Mouse (Mus musculus): ENCODE results near the gene Hoxc8.

Hoxc8 gene

DNA sequence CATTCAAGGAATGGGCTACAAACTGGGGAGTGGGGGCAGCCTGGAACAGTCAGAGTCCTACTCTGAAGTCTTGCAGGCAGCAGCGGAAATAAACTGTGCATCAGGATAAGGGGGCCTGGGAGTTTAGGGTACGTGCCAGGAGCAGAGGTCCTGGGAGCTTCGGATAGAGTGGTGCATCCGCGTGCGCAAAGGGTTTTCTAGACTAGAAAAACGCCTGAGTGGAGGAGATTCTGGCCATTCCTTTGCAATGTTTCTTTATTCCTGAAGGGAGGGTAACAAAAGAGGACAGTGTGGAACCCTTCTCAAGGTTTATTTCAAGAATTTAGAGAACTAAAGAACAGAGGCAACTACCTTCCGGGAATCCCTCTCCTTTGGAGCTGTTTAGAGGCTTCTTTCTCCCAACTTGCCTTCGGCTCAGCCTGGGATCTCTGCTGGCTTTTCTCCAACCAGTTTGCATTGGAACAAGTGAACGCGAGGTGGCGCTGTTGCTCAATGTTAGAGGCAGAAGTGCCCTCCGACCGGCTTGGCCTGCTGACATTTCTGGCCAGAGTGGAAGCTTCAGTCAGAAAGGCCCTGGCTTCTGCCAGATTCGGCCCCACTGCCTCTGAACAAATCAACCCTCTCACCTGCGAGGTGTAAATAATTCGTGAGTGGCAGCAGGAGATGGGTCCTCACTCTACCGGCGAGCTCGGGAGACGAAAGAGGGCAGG is 3.1 kb upstream of the Hoxc8 start:
- CTCF ChIA-PET, result interaction anchor here (0.5 to 7.3 kb wide), 74 partner anchors 9 to 346 kb away, joined by 3 to 121 read pairs (median 4); partner anchors contain the start of genes Hoxc5 (in 3 of the 4), Hoxc10 (in 2 of the 4), Copz1 (in 1 of the 4) and Hoxc6 (in 1 of the 4)

DNA sequence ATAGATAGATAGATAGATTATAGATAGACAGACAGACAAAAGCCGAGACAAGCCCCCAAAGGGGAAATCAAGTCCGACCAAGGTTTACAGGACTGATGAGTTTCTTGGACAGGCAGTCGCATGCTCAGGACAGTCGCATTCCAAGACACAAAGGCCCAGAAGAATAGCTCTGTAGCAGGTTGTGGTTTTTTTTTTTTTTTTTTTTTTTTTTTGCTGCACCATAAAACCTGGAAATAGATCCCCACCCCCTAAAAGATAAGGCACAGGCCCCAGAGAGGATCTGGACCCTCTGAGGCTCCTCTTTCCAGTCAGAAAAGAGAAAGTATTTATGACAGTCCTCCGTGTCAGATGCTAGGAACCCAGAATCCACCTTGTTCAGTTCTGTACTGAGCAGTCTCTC is 2.3 kb upstream of the Hoxc8 start:
- POLR2A ChIA-PET, result interaction anchor here (0.6 to 2.0 kb wide), 11 partner anchors 9 to 365 kb away, joined by 3 to 6 read pairs (median 4); no protein-coding TSS in a partner anchor
- CTCF ChIA-PET, result interaction anchor here (0.6 to 7.3 kb wide), 62 partner anchors 8 to 332 kb away, joined by 3 to 121 read pairs (median 4); partner anchors contain the start of genes Hoxc5 (in 3 of the 4), Hoxc10 (in 2 of the 4) and Copz1 (in 1 of the 4)

More for the DNA sequence above, 3.1 kb upstream of the Hoxc8 start:
- POLR2A ChIA-PET, result interaction anchor here (0.7 to 2.0 kb wide), 18 partner anchors 9 to 364 kb away, joined by 3 to 6 read pairs (median 4); partner anchors contain the start of gene Hoxc10 (in 1 of the 4)

DNA sequence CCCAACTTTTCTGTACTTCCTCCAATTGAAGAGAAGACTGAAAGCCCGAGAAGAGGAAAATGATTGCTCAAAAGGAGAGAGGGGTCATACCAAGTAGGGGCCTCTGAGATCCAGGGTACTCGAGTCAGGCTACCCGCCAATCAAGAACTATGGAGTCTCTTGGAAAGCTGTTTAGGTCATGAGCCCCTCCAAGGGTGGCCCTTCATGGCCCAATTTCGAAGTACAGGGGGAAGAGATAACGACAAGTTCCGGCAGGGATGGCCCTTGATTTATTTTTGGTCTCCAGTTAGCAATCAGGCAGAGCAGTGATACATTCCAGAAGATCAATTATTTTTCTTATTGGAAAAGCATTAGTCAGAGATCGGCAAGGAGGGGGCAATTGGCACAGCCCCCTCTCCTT is 1.4 kb downstream of the Hoxc8 start:
- ChIA-PET POLR2A (interaction anchor here in 1 of 4 experiments (0.6 kb wide), 2 partner anchors 64 to 250 kb away, joined by 3 read pairs; no protein-coding TSS in a partner anchor), CTCF (interaction anchor here in 2 of 4 experiments (0.6 to 1.4 kb wide), 3 partner anchors 186 to 328 kb away, joined by 3 read pairs; no protein-coding TSS in a partner anchor)

DNA sequence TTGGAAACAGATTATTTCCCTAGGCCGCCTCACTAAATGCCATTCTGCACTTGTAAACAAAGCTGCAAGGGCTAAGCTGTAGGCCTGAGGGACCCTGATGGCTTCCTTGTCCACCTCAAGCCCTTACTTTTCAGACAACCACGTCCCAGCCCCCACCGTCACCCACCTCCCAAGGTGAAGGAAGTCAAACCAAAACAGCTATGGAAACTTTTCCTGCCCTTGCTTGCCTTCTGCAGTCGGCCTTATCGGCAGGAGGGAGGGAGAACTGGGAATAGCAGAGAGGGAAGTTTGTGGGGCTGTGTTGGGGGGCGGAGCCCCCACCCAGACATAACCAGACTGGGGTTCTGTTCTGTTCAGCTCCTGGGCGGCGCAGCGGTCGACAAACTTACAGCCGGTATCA is 1.8 kb downstream of the Hoxc8 start:
- CTCF ChIA-PET, result interaction anchor here in 2 of 4 experiments (0.5 to 1.4 kb wide), 7 partner anchors 9 to 327 kb away, joined by 3 to 4 read pairs (median 3); no protein-coding TSS in a partner anchor
- POLR2A ChIA-PET, result interaction anchor here in 1 of 4 experiments (0.6 to 0.7 kb wide), 3 partner anchors 13 to 250 kb away, joined by 3 read pairs; no protein-coding TSS in a partner anchor

DNA sequence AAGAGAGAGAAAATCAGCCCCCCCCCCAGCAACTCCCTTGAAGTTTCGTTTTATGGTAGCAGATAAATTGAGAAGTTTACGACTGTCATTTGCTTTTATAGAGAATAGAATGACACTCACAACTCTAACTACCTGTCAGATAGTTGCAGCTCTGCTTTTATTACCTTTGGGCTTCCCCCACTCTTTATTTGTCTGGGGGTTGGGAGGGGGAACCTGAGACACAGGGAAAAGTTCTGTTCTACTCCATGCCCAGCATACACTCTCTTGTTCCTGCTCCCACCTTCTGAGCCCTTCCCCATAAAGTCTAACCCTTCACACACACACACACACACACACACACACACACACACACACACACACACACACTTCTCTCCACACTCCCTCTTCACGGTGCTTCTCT is 2.5 kb downstream of the Hoxc8 start:
- CTCF ChIA-PET, result interaction anchor here in 3 of 4 experiments (0.6 to 1.0 kb wide), 4 partner anchors 9 to 180 kb away, joined by 3 to 8 read pairs (median 4); no protein-coding TSS in a partner anchor

DNA sequence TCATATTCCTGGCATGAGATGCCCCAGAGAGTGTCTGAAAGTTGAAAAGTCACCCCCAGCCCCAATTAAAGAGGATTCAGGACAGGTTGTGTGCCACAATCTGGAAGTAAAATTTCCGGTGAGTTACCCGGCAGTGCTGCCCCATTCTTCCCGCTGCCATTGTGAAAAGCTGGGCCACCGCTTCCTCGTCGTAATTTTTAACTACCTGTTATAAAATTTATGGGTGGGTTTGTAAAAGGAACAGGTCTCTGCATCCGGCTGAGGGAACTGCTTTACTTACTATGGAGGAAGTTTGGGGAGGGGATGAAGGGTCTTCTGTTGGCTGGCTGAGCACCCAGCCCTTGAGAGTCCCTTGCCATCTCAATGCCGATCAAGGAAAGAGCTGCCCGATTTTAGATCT is 6.1 kb downstream of the Hoxc8 start:
- POLR2A ChIA-PET, result interaction anchor here in 3 of 4 experiments (0.7 to 1.8 kb wide), 12 partner anchors 9 to 265 kb away, joined by 3 to 8 read pairs (median 4); partner anchors contain the start of gene Hoxc10 (in 1 of the 3)
- CTCF ChIA-PET, result interaction anchor here (0.6 to 3.5 kb wide), 11 partner anchors 9 to 187 kb away, joined by 3 to 25 read pairs (median 5); no protein-coding TSS in a partner anchor

More for the DNA sequence above, 2.5 kb downstream of the Hoxc8 start:
- POLR2A ChIA-PET, result interaction anchor here in 1 of 4 experiments (0.7 kb wide), 1 partner anchor 13 kb away, joined by 3 read pairs; no protein-coding TSS in a partner anchor

DNA sequence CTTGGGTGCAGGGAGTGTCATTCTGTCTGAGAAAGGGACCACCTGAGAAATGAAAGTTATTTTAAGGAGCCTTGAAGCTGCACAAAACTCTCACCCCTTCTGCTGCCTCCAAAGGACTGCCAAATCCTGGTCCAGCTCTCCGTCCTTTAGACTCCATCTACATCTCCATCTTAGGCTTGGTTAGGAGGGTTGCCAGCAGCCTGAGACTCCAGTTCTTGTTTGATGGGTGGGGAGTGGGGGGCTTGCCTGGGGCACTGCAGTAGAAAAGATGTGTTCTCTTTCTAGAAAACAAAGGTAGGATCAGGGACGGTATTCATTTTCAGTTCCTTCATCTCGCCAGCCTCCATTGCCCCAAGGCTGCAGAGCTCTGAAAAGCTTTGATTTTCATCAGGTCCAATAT is 7.0 kb downstream of the Hoxc8 start:
- CTCF ChIA-PET, result interaction anchor here (0.6 to 3.5 kb wide), 13 partner anchors 9 to 316 kb away, joined by 3 to 25 read pairs (median 4); no protein-coding TSS in a partner anchor
- POLR2A ChIA-PET, result interaction anchor here in 3 of 4 experiments (0.7 to 1.8 kb wide), 12 partner anchors 9 to 308 kb away, joined by 3 to 6 read pairs (median 4); partner anchors contain the start of gene Hoxc10 (in 1 of the 3)

DNA sequence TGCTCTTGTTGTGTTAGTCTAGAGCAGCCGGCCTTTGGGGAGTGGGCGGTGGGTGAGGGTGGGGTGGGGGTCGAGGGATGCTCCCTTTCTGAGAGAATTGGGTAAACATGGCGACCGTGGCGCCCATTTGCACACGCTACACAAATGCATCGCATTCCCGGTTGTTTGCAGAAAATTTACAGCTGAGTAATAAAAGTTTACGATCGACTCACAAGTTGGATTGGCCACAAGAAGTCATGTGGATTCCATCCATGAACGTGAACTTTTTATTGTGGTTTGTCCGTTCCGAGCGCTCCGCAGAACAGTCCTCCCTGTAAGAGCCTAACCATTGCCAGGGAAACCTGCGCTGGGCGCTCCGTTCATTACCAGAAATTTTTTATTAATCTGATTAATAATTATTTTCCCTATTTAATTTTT is 7.5 kb downstream of the Hoxc8 start, which contains the start of gene Hoxc6:
Gene Hoxc6 (plus strand): TSS at position 319 of the 417 bp plus-strand sequence.
- ChIA-PET POLR2A (interaction anchor here in 1 of 4 experiments (0.9 to 2.4 kb wide), 6 partner anchors 9 to 175 kb away, joined by 3 to 11 read pairs (median 4); no protein-coding TSS in a partner anchor), CTCF (interaction anchor here (0.6 to 3.5 kb wide), 12 partner anchors 10 to 316 kb away, joined by 3 to 24 read pairs (median 4); partner anchors contain the start of genes Hoxc10 (in 1 of the 4) and Hoxc5 (in 1 of the 4))

DNA sequence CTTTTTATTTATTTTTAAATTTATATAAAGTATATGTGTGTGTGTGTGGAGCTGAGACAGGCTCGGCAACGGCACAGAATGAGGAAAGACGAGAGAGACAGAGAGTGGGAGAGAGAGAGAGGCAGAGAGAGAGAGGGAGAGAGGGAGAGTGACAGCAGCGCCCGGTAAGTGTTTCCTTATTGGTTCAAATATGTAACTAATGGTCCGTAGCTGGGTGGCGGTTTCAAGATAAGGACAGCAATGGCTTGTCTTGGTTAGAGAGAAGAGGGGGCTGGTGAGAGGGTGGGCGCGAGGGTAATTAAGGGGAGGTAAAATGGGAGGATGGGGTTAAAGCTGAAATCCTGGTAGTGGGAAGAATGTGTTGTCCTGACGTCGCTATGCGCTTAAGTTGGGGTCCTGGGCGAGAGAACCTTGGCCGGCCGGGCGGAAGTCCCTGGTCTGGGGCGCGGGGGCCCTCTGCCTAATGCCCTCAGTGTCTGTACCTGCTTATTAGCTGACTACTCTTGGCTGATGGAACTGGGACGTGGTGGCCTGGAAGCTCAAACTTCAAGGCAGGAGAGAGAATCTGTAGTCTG is 8.3 kb downstream of the Hoxc8 start:
- POLR2A ChIA-PET, result interaction anchor here (0.6 to 2.4 kb wide), 32 partner anchors 11 to 328 kb away, joined by 3 to 11 read pairs (median 4); partner anchors contain the start of genes Hoxc11 (in 2 of the 4), Hoxc5 (in 2 of the 4), Calcoco1 (in 1 of the 4) and Hoxc4 (in 1 of the 4)
- CTCF ChIA-PET, result interaction anchor here (0.6 to 3.5 kb wide), 31 partner anchors 8 to 328 kb away, joined by 3 to 24 read pairs (median 4); partner anchors contain the start of genes Hoxc10 (in 2 of the 4), Hoxc5 (in 1 of the 4) and Hoxc8 (in 1 of the 4)

DNA sequence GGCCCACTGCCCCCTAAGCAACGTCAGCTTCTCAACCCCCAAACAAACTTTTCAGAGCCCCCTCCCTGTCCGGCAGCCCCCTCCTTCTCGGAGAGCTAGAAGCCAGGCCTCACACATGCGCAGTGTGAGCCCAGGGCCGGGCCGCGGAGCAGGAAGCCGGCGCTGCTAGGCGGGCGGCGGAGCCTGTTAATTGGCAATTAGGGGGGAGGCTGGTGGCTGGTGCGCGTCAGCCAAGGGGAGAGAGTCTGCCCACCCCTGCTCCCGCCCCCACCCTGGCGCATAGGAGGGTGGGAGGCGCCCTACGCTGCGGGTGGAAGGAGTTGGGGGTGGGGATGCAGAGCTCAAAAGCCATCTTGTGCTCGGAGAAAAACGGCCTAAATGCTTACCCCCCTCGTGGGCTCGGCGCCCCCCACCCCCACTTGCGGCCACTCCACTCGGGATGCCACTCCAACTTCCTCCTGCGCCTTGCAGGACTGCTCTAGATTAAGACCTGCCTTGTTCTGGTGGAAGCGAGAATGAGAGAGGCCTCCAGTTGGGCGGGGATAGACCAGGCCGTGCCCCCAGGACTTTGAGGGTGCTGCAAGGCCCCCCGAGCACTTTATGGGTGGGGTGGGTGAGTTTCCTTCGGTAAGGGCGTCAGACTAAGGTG is 8.9 kb downstream of the Hoxc8 start:
- ChIA-PET POLR2A (interaction anchor here (0.5 to 2.4 kb wide), 36 partner anchors 10 to 328 kb away, joined by 3 to 11 read pairs (median 4); partner anchors contain the start of genes Hoxc11 (in 2 of the 4), Hoxc5 (in 2 of the 4), Calcoco1 (in 1 of the 4) and Hoxc4 (in 1 of the 4)), CTCF (interaction anchor here (0.6 to 3.5 kb wide), 33 partner anchors 9 to 328 kb away, joined by 3 to 24 read pairs (median 4); partner anchors contain the start of genes Hoxc10 (in 2 of the 4), Hoxc5 (in 1 of the 4) and Hoxc8 (in 1 of the 4))

DNA sequence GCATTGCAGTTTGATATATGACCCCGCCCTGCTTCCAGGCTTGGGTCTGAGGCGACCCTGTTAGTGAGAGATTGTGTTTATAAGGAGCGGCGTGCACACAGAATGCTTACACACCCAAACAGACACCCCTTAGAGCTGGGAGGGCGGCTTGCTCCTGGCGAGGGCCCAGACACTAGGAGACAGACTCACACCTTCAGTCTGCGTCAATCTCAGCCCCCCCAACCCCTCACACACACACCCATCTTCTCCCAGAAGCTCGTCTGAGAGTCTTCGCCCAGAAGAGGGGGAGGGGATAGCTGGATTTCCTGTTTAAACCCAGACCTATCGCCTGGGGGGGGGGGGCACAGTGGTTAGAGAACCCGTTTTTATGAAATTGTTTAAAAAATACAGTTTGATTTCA is 9.5 kb downstream of the Hoxc8 start:
- ChIA-PET POLR2A (interaction anchor here (0.5 to 2.4 kb wide), 28 partner anchors 9 to 1585 kb away, joined by 3 to 11 read pairs (median 4); partner anchors contain the start of genes Hoxc8 (in 2 of the 4), Hoxc4 (in 1 of the 4) and Hoxc5 (in 1 of the 4)), CTCF (interaction anchor here (0.6 to 3.5 kb wide), 24 partner anchors 9 to 821 kb away, joined by 3 to 24 read pairs (median 5); partner anchors contain the start of genes Hoxc10 (in 1 of the 4), Hoxc5 (in 1 of the 4) and Hoxc8 (in 1 of the 4))

DNA sequence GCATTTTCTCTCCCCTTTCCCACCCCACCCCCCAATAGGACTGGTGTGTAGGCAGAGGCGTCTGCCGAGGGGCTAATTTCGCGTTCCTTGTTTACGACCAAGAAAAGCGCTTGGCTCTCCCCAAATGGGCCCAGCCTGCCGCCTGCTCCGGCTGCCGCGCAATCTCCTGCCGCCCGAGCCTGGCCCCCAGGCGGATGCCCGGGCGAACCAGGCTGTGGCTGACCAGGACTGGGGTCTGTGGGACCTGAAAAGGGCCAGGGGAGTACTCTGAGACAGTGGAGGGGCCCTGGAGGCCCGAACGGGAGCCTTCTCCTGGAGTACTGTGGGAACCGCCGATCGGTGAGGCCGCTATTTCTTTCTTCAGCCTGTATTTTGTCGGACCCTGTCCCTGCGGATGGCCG is 10.1 kb downstream of the Hoxc8 start:
- POLR2A ChIA-PET, result interaction anchor here in 3 of 4 experiments (0.7 to 2.4 kb wide), 12 partner anchors 9 to 171 kb away, joined by 3 to 11 read pairs (median 4); partner anchors contain the start of gene Hoxc8 (in 2 of the 3)
- CTCF ChIA-PET, result interaction anchor here in 3 of 4 experiments (0.7 to 2.8 kb wide), 9 partner anchors 13 to 821 kb away, joined by 3 to 13 read pairs (median 6); no protein-coding TSS in a partner anchor

DNA sequence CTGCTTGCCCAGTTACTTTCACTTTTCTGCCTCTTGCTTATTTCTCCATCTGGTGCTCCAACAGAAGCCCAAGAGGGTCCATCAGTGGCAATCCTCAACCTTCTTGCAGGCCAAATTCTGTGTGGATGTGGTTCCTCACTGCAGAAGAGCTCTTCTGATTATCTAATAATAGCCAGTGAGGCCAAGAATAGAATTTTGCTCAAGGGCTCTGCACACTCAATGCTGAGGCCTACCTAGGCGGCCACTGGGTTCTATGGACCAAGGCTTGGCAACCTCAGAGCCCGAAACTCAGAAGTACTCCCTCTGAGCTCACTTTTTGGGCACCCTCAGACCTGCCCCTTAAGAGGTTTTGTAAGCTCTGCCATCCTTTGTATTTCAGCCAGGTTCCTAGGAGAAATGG is 11.0 kb downstream of the Hoxc8 start:
- ChIA-PET CTCF (interaction anchor here in 3 of 4 experiments (0.7 to 2.8 kb wide), 4 partner anchors 14 to 322 kb away, joined by 3 to 13 read pairs (median 3); no protein-coding TSS in a partner anchor), POLR2A (interaction anchor here in 1 of 4 experiments (1.0 kb wide), 1 partner anchor 12 kb away, joined by 3 read pairs; no protein-coding TSS in a partner anchor)

DNA sequence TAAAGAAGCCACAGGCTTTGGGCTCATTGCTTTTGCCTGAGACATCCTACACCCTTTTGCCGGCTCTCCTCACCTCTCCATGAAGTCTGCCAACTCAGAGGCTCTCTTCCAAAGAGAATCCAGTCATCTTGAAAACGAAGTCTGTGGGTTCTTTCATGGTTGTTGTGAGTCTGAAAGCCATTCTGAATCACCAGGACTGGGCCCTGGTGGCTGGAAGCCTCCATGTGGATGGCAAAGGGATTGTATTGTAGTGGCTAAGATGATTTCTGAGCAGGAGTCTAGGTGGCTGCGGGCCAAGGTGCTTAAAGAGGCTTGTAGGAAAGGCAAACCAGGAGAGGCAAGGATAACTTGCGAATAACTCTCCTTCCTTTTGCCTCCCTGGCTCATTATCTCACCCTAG is 11.7 kb downstream of the Hoxc8 start:
- CTCF ChIA-PET, result interaction anchor here in 1 of 4 experiments (1.1 kb wide), 1 partner anchor 128 kb away, joined by 3 read pairs; no protein-coding TSS in a partner anchor
- POLR2A ChIA-PET, result no interaction called here

DNA sequence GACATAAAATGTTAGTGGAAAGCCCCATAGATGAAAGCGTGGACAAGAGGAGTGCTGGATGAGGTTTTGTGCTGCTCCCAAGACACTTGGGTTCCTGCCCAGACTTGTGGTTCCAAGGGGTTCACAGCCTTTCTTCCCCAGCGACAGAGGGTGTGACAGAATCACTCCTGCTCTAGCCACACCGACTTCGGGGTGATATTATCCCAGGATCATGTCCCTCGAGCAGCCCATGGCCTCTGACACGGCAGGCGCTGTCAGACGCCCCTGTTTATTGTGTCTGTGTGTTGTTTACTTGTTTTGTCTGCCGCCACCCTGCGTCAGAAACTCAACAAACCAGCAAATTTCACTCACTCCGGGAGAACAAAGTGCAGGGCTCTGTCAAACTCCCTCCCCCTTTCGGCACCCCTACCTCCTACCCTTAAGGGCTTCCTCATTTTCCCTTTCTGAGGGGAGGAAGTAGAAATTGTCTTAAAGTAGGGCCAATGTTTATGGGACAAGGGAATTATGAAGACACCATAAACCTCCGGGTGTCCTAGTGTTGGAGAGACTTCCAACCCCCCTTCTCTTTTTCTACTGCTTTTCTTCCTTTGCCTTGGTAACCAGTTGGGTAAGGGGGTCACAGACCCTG is 12.5 kb downstream of the Hoxc8 start:
- POLR2A ChIA-PET, result interaction anchor here in 1 of 4 experiments (0.5 kb wide), 1 partner anchor 18 kb away, joined by 3 read pairs; no protein-coding TSS in a partner anchor
- CTCF ChIA-PET, result interaction anchor here in 1 of 4 experiments (0.6 to 1.1 kb wide), 2 partner anchors 15 to 128 kb away, joined by 3 to 4 read pairs; no protein-coding TSS in a partner anchor

DNA sequence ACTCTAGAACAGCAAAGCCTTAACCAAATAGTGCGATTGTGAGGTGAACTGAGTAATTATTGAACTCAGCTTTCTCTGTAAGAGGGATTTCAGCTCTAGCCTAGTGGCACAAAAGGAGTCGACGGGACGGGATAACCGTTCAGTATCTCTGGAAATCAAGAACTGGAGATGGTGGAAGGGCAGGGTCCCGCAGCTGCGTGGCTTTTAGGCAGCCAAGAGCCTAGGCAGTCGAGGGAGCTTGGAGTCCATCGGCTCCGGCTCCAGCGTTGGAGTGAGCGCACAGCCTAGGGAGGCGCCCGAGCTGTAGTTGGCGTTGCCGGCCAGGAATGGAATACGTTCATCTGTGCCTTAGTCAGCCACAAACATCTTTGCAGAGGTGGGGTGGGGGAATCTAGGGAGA is 14.9 kb downstream of the Hoxc8 start:
- POLR2A ChIA-PET, result interaction anchor here in 3 of 4 experiments (0.7 to 2.1 kb wide), 13 partner anchors 8 to 1510 kb away, joined by 3 to 7 read pairs (median 4); partner anchors contain the start of gene Hoxc8 (in 2 of the 3)
- CTCF ChIA-PET, result interaction anchor here (0.6 to 3.2 kb wide), 16 partner anchors 9 to 243 kb away, joined by 3 to 14 read pairs (median 4); partner anchors contain the start of gene Hoxc10 (in 1 of the 4)

Data from embryonic stem cell, embryonic (primary cell).